Mouse (Mus musculus) MEL (cell line): ENCODE results near the gene Ppfia4.

Experiments used
- CTCF ChIP-seq, 3 experiments: IDR thresholded peaks in 2 of 3; conservative IDR thresholded peaks in 1 of 3; 2 replicates each; pipeline ENCODE4 v1.5.1; 2011 to 2012; ENCODE audit warnings: low read length in 3 of 3, low read depth in 2 of 3, mild to moderate bottlenecking in 2 of 3, improper control_type of control experiment in 1 of 3, inconsistent platforms in 1 of 3, mixed read lengths in 1 of 3, moderate library complexity in 1 of 3; ENCODE audit not compliant: control insufficient read depth in 1 of 3, insufficient read depth in 1 of 3, poor library complexity in 1 of 3, severe bottlenecking in 1 of 3
- E2F4 ChIP-seq: IDR thresholded peaks from 2 replicates; pipeline ENCODE4 v1.6.1; 2011; ENCODE audit warnings: low read depth, low read length, improper control_type of control experiment, borderline replicate concordance
- ELF1 ChIP-seq: IDR thresholded peaks from 2 replicates; pipeline ENCODE4 v1.6.1; 2014; ENCODE audit warnings: low read depth, mild to moderate bottlenecking, inconsistent platforms, low read length, improper control_type of control experiment, moderate library complexity
- EP300 ChIP-seq, 2 experiments: IDR thresholded peaks; 2 replicates each; pipeline ENCODE4 v1.6.1; 2011; ENCODE audit warnings: improper control_type of control experiment in 2 of 2, low read length in 2 of 2, low read depth in 1 of 2, mild to moderate bottlenecking in 1 of 2
- KAT2A ChIP-seq: conservative IDR thresholded peaks from 2 replicates; pipeline ENCODE4 v1.6.1; 2012; ENCODE audit warnings: low read depth, low read length, improper control_type of control experiment, inconsistent platforms
- MAX ChIP-seq: IDR thresholded peaks from 2 replicates; pipeline ENCODE4 v1.6.1; 2011; ENCODE audit warnings: low read length, improper control_type of control experiment
- MYC ChIP-seq: IDR thresholded peaks from 2 replicates; pipeline ENCODE4 v1.6.1; 2011; ENCODE audit warnings: low read depth, mild to moderate bottlenecking, low read length, improper control_type of control experiment, moderate library complexity
- POLR2A ChIP-seq, 2 experiments: IDR thresholded peaks; 2 replicates each; pipeline ENCODE4 v1.6.1; 2011 to 2012; ENCODE audit warnings: low read length in 2 of 2, mild to moderate bottlenecking in 2 of 2, control low read depth in 1 of 2, improper control_type of control experiment in 1 of 2, low read depth in 1 of 2, moderate library complexity in 1 of 2; ENCODE audit not compliant: control insufficient read depth in 1 of 2, insufficient read depth in 1 of 2, poor library complexity in 1 of 2
- POLR2AphosphoS5 ChIP-seq: IDR thresholded peaks from 2 replicates; pipeline ENCODE4 v1.6.1; 2012; ENCODE audit warnings: low read depth, borderline replicate concordance, mild to moderate bottlenecking, inconsistent platforms, low read length, moderate library complexity, mixed read lengths
- SIN3A ChIP-seq: IDR thresholded peaks from 2 replicates; pipeline ENCODE4 v1.6.1; 2012; ENCODE audit warnings: low read length, improper control_type of control experiment, inconsistent platforms
- TBP ChIP-seq: IDR thresholded peaks from 2 replicates; pipeline ENCODE4 v1.8.0; 2011; ENCODE audit warnings: low read depth, low read length, improper control_type of control experiment
- UBTF ChIP-seq: IDR thresholded peaks from 2 replicates; pipeline ENCODE4 v1.6.1; 2012; ENCODE audit warnings: low read depth, mild to moderate bottlenecking, inconsistent platforms, low read length, improper control_type of control experiment, moderate library complexity, borderline replicate concordance; ENCODE audit not compliant: insufficient read depth
- USF1 ChIP-seq: IDR thresholded peaks from 2 replicates; pipeline ENCODE4 v1.6.1; 2014; ENCODE audit warnings: low read depth, mild to moderate bottlenecking, inconsistent platforms, low read length, improper control_type of control experiment, moderate library complexity
- ZC3H11A ChIP-seq: IDR thresholded peaks from 2 replicates; pipeline ENCODE4 v1.6.1; 2012; ENCODE audit warnings: low read depth, mild to moderate bottlenecking, inconsistent platforms, low read length, improper control_type of control experiment

- TF ChIP-seq CTCF (IDR thresholded peaks at IDR 0.05 in 2 of 3, conservative IDR thresholded peaks at IDR 0.05 in 1 of 3; ENCODE audit: control insufficient read depth in 1 of 3, insufficient read depth in 1 of 3, low read depth in 2 of 3, low read length in 3 of 3, poor library complexity in 1 of 3, severe bottlenecking in 1 of 3) (no peak), POLR2A (IDR thresholded peaks at IDR 0.05; ENCODE audit: control insufficient read depth in 1 of 2, insufficient read depth in 1 of 2, low read depth in 1 of 2, low read length in 2 of 2, poor library complexity in 1 of 2) (no peak), MAX (no peak), KAT2A (no peak), ELF1 (no peak), POLR2AphosphoS5 (no peak), MYC (no peak), EP300 (IDR thresholded peaks at IDR 0.05; ENCODE audit: low read depth in 1 of 2, low read length in 2 of 2) (no peak), E2F4 (no peak), USF1 (no peak), TBP (no peak), ZC3H11A (no peak), SIN3A (no peak), UBTF (no peak)
These were observed 21.0 kb downstream of the Ppfia4 start for GRCm38 (mm10) chr1:134311760-134312159.
